Mouse (Mus musculus): ENCODE data around the gene Tex101. TPM values are rescaled to one million over a fixed set of nuclear protein-coding genes. Genes with fewer than 3 reads are reported as not detected.
"Not testable (repeated sequence)": the region's sequence is repeated elsewhere in the genome, so short reads cannot be mapped to it uniquely, and the experiment has no call there.

The Tex101 gene
- polyA plus RNA-seq, 1 experiment from 2014 or later: not detected

DNA sequence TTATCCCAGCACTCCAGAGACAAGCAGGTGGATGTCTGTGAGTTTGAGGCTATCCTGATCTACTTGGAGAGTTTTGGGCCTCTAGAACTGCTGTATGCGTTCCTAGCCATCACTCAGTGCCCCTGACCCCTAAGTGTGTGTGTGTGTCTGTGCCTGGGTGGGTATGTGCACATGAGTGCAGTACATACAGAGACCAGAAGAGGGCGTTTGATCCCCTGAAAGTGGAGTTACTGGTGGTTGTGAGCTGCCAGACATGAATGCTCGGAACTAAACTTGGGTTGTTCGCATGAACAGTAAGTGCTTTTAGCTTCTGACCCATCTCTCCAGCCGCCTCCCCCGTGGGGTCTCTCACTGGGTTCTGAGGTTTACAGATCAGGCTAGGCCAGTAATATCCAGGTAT, 53.5 kb downstream of the Tex101 start:
- WGBS: 83% methylated on average over 6 of the region's 6 CpGs

DNA sequence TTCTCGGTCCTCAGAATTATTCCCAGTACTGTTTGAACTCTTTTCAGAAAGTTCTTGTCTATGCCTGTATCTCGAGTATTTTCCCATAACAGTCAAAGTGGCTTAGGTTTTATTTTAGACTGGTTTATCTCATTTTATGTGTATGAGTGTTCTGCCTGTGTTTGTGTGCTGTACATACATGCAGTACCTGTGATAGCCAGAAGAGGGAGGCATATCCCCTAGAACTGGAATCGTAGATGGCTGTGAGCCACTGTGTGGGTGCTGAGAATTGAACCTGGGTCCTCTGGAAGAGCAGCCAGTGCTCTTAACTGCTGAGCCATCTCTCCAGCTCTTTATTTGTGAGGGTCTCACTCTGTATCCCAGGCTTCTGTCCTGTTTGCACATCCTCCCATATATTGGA, 55.3 kb downstream of the Tex101 start:
- no peak for DNase-seq (ENCODE audit: low spot score)
- Histone ChIP-seq H3K9ac (ENCODE audit: low read depth, low read length) (no peak overlapping the region), H3K27me3 (replicated peaks; ENCODE audit: control insufficient read depth, insufficient read depth, low read length) (no peaks in the 10 kb centered on the region), H3K9me3 (ENCODE audit: control insufficient read depth, low read length) (peaks cover 5% of the 10 kb centered on the region; the same call in 1 of the 2 replicates), H3K27ac (replicated peaks; ENCODE audit: low read depth, low read length) (no peak overlapping the region), H3K4me3 (ENCODE audit: low read depth, low read length) (no peak overlapping the region), H3K4me1 (ENCODE audit: control insufficient read depth, insufficient read depth, low read length) (no peaks in the 10 kb centered on the region), H3K36me3 (ENCODE audit: control insufficient read depth, insufficient read depth, low read length) (no peaks in the 10 kb centered on the region), H3K4me2 (ENCODE audit: low read depth, low read length) (no peak overlapping the region)
- no peak for ATAC-seq (ENCODE audit: low read depth)
- WGBS: 80% methylated on average over 3 of the region's 3 CpGs

More for the DNA sequence above, 53.5 kb downstream of the Tex101 start:
- H3K4me2 ChIP-seq (ENCODE audit: low read depth, low read length): no peak overlapping the region
- no peaks in the 10 kb centered on the region for H3K27me3 ChIP-seq (replicated peaks; ENCODE audit: control insufficient read depth, insufficient read depth, low read length)
- H3K9ac ChIP-seq (ENCODE audit: low read depth, low read length): no peak overlapping the region
- ATAC-seq (ENCODE audit: low read depth) (no peak), DNase-seq (ENCODE audit: low spot score) (no peak)
- no peaks in the 10 kb centered on the region for H3K36me3 ChIP-seq (ENCODE audit: control insufficient read depth, insufficient read depth, low read length)
- no peak overlapping the region for H3K4me3 ChIP-seq (ENCODE audit: low read depth, low read length)
- H3K27ac ChIP-seq (replicated peaks; ENCODE audit: low read depth, low read length): no peak overlapping the region
- no peaks in the 10 kb centered on the region for H3K4me1 ChIP-seq (ENCODE audit: control insufficient read depth, insufficient read depth, low read length)
- peaks cover 5% of the 10 kb centered on the region; the same call in 1 of the 2 replicates for H3K9me3 ChIP-seq (ENCODE audit: control insufficient read depth, low read length)

DNA sequence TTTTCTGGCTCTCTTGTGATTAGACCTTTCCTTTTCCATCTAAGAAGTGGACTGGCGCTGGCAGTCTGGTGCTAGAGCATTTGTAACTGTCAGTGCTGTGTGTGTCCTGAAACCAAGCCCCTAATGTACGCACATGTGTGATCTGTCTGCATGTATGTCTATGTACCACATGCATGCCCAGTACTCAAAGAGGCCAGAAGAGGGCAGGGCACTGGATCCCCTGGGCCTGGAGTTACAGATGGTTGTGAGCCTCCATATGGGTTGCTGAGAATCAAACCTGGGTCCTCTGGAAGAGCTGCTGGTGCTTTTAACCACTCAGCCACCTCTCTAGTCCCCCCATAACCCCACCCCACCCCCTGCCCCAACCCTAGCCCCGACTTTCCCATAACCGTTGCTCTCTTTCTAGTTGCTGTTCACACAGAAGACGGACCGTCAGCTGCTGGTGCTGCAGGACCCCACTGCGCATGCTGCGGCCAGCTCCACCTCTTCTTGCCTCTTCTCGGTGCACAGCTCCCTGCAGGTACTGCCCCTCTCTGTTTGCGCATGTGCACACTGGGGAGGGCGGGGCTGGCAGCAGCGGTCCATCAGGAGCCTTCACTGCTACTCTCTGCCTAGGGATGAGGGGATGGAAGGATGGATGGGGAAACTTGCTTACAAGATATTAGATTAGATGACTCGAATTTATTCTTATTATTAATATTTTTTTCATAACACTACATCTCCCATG, 56.6 kb downstream of the Tex101 start:
- H3K36me3 ChIP-seq (ENCODE audit: control insufficient read depth, insufficient read depth, low read length): no peaks in the 10 kb centered on the region
- WGBS: 62% methylated on average over 13 of the region's 13 CpGs
- no peak overlapping the region for H3K4me3 ChIP-seq (ENCODE audit: low read depth, low read length)
- no peak overlapping the region for H3K9ac ChIP-seq (ENCODE audit: low read depth, low read length)
- no peaks in the 10 kb centered on the region for H3K27me3 ChIP-seq (replicated peaks; ENCODE audit: control insufficient read depth, insufficient read depth, low read length)
- no peak overlapping the region for H3K4me2 ChIP-seq (ENCODE audit: low read depth, low read length)
- no peak overlapping the region for H3K27ac ChIP-seq (replicated peaks; ENCODE audit: low read depth, low read length)
- peaks cover 5% of the 10 kb centered on the region; the same call in 1 of the 2 replicates for H3K9me3 ChIP-seq (ENCODE audit: control insufficient read depth, low read length)
- H3K4me1 ChIP-seq (ENCODE audit: control insufficient read depth, insufficient read depth, low read length): no peaks in the 10 kb centered on the region
- no peak for ATAC-seq (ENCODE audit: low read depth)
- DNase-seq (ENCODE audit: low spot score): no peak

DNA sequence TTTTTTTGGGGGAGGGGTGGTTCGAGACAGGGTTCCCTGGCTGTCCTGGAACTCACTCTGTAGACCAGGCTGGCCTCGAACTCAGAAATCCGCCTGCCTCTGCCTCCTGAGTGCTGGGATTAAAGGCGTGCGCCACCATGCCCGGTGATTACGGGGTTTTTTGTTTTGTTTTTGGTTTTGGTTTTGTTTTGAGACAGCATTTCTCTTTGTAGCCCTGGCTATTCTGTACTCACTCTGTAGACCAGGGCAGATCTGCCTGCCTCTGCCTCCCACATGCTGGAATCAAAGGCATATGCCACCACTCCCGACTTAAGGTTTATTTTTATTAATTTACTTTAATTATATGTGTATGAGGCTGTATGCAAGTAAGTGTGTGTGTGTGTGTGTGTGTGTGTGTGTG, 58.1 kb downstream of the Tex101 start:
- H3K4me1 ChIP-seq (ENCODE audit: control insufficient read depth, insufficient read depth, low read length); H3K4me3 ChIP-seq (ENCODE audit: low read depth, low read length); H3K27ac ChIP-seq (replicated peaks; ENCODE audit: low read depth, low read length); H3K27me3 ChIP-seq (replicated peaks; ENCODE audit: control insufficient read depth, insufficient read depth, low read length); H3K9me3 ChIP-seq (ENCODE audit: control insufficient read depth, low read length); H3K9ac ChIP-seq (ENCODE audit: low read depth, low read length); ATAC-seq (ENCODE audit: low read depth); H3K4me2 ChIP-seq (ENCODE audit: low read depth, low read length); DNase-seq (ENCODE audit: low spot score); H3K36me3 ChIP-seq (ENCODE audit: control insufficient read depth, insufficient read depth, low read length): not testable (repeated sequence)
- WGBS: 93% methylated on average over 8 of the region's 8 CpGs

Other genes with a start within 250 kb of the Tex101 start
- gene Irgc1, start 224.4 kb downstream of the Tex101 start, polyA plus RNA-seq (2014; fragmentation: Nextera tagmentation; extraction: Ambion mirVana): 0.16 and 0.36 TPM in 2 replicates
- gene Plaur, start 214.2 kb downstream of the Tex101 start, polyA plus RNA-seq (2014; fragmentation: Nextera tagmentation; extraction: Ambion mirVana): 8.0 and 12.2 TPM in 2 replicates
- gene Cadm4, start 194.7 kb downstream of the Tex101 start, polyA plus RNA-seq (2014; fragmentation: Nextera tagmentation; extraction: Ambion mirVana): 2.6 and 2.8 TPM in 2 replicates
- 31.3 and 36.6 TPM in 2 replicates for gene Zfp428, start 169.7 kb downstream of the Tex101 start, polyA plus RNA-seq (2014; fragmentation: Nextera tagmentation; extraction: Ambion mirVana)
- gene AC161166.1, start 164.2 kb downstream of the Tex101 start, polyA plus RNA-seq (2014; fragmentation: Nextera tagmentation; extraction: Ambion mirVana): 0.19 and 0.22 TPM in 2 replicates
- gene Irgq, start 146.0 kb downstream of the Tex101 start, polyA plus RNA-seq (2014; fragmentation: Nextera tagmentation; extraction: Ambion mirVana): 11.4 and 12.0 TPM in 2 replicates
- gene Pinlyp, start 130.6 kb downstream of the Tex101 start, polyA plus RNA-seq (2014; fragmentation: Nextera tagmentation; extraction: Ambion mirVana): 0.34 and 1.5 TPM in 2 replicates
- 88.4 and 97.9 TPM in 2 replicates for gene Xrcc1, start 130.4 kb downstream of the Tex101 start, polyA plus RNA-seq (2014; fragmentation: Nextera tagmentation; extraction: Ambion mirVana)
- 25.5 and 25.6 TPM in 2 replicates for gene Ethe1, start 89.1 kb downstream of the Tex101 start, polyA plus RNA-seq (2014; fragmentation: Nextera tagmentation; extraction: Ambion mirVana)
- gene Zfp575, start 89.0 kb downstream of the Tex101 start, polyA plus RNA-seq (2014; fragmentation: Nextera tagmentation; extraction: Ambion mirVana): 4.3 and 4.6 TPM in 2 replicates
- 0.43 and 0.60 TPM in 2 replicates for gene Phldb3, start 65.9 kb downstream of the Tex101 start, polyA plus RNA-seq (2014; fragmentation: Nextera tagmentation; extraction: Ambion mirVana)
- gene Lypd3, start 40.1 kb downstream of the Tex101 start, polyA plus RNA-seq (2014; fragmentation: Nextera tagmentation; extraction: Ambion mirVana): 24.7 TPM in 2 replicates
- not detected in 2 replicates for gene BC049730, start 32.6 kb upstream of the Tex101 start, polyA plus RNA-seq (2014; fragmentation: Nextera tagmentation; extraction: Ambion mirVana)
- not detected in 2 replicates for gene Gm4763, start 50.2 kb upstream of the Tex101 start, polyA plus RNA-seq (2014; fragmentation: Nextera tagmentation; extraction: Ambion mirVana)
- 0.70 and 0.98 TPM in 2 replicates for gene Cd177, start 83.6 kb upstream of the Tex101 start, polyA plus RNA-seq (2014; fragmentation: Nextera tagmentation; extraction: Ambion mirVana)
- gene Ceacam10, start 100.5 kb upstream of the Tex101 start, polyA plus RNA-seq (2014; fragmentation: Nextera tagmentation; extraction: Ambion mirVana): 0.46 and 0.56 TPM in 2 replicates
- gene Gm9844, start 185.5 kb upstream of the Tex101 start, polyA plus RNA-seq (2014; fragmentation: Nextera tagmentation; extraction: Ambion mirVana): 14.7 and 16.4 TPM in 2 replicates
- gene Lypd4, start 193.3 kb upstream of the Tex101 start, polyA plus RNA-seq (2014; fragmentation: Nextera tagmentation; extraction: Ambion mirVana): not detected in 2 replicates
- gene Dmrtc2, start 193.4 kb upstream of the Tex101 start, polyA plus RNA-seq (2014; fragmentation: Nextera tagmentation; extraction: Ambion mirVana): not detected in 2 replicates
- 3,017 and 3,062 TPM in 2 replicates for gene Rps19, start 207.7 kb upstream of the Tex101 start, polyA plus RNA-seq (2014; fragmentation: Nextera tagmentation; extraction: Ambion mirVana)
- 0.35 and 0.60 TPM in 2 replicates for gene Cd79a, start 220.7 kb upstream of the Tex101 start, polyA plus RNA-seq (2014; fragmentation: Nextera tagmentation; extraction: Ambion mirVana)
- 86.7 and 89.3 TPM in 2 replicates for gene Arhgef1, start 226.2 kb upstream of the Tex101 start, polyA plus RNA-seq (2014; fragmentation: Nextera tagmentation; extraction: Ambion mirVana)